10 mouse cellular contexts compared by ENCODE assay signal in genomic region chr1:85933226-85933625, GRCm38 (mm10). TPM values are rescaled to one million over a fixed set of nuclear protein-coding genes. Genes with fewer than 3 reads are reported as not detected.
DNase-seq lines count a peak whose midpoint lies in the region; ATAC-seq and TF ChIP-seq lines count a peak whose summit lies in the region.
"Had no signal": no experiment of that assay in that cellular context is flagged by ENCODE, and none has a peak within 500 bp of the region (broad histone marks: within the 10 kb centered on the region; RNA-seq: fewer than 3 reads in every experiment).

No protein-coding gene starts in this region.

- DNase-seq in heart, embryonic 10.5 days (ENCODE audit: low spot score) = peak; percentile 19
- no peak for DNase-seq in heart, postnatal 14 days
- DNase-seq in CH12.LX (ENCODE audit: extremely low read depth) = peak; percentile 39
- no peak for DNase-seq in urinary bladder, postnatal 25 days (ENCODE audit: low spot score)
- no peak for DNase-seq in layer of hippocampus, adult 11-12 months (ENCODE audit: low spot score)
- no peak for DNase-seq in cerebellum, postnatal 10 days
- DNase-seq: adrenal gland, postnatal 25 days; lung, postnatal 14 days had no signal

- 0 out of 2 replicates have a peak, but pooled peaks cover 8% of the 10 kb centered on the region for H3K27me3 ChIP-seq in heart, embryonic 10.5 days (ENCODE audit: insufficient read depth, poor library complexity, severe bottlenecking)
- H3K27me3 ChIP-seq in CH12.LX (replicated peaks) = no peaks in the 10 kb centered on the region
- H3K27me3 ChIP-seq in hindbrain, embryonic 16.5 days (replicated peaks; ENCODE audit: control insufficient read depth, insufficient read depth, low read length) = no peaks in the 10 kb centered on the region
- no peaks in the 10 kb centered on the region for H3K27me3 ChIP-seq in midbrain, embryonic 13.5 days

- TF ChIP-seq POLR2A in CH12.LX (IDR thresholded peaks at IDR 0.05; ENCODE audit: low read depth, low read length) = no peak

- WGBS in heart, embryonic 10.5 days = 41% methylated on average over 7 of the region's 7 CpGs
- 14% methylated on average over 7 of the region's 7 CpGs for WGBS in hindbrain, embryonic 16.5 days
- WGBS in midbrain, embryonic 13.5 days = 22% methylated on average over 7 of the region's 7 CpGs

- no peaks in the 10 kb centered on the region for H3K9me3 ChIP-seq in heart, embryonic 10.5 days
- no peaks in the 10 kb centered on the region for H3K9me3 ChIP-seq in CH12.LX (replicated peaks; ENCODE audit: low read length)
- no peaks in the 10 kb centered on the region for H3K9me3 ChIP-seq in hindbrain, embryonic 16.5 days (ENCODE audit: control insufficient read depth, low read length)
- no peaks in the 10 kb centered on the region for H3K9me3 ChIP-seq in midbrain, embryonic 13.5 days

- no peaks in the 10 kb centered on the region for H3K36me3 ChIP-seq in heart, embryonic 10.5 days
- peaks cover 11 to 42% of the 10 kb centered on the region in 2 experiments for H3K36me3 ChIP-seq in CH12.LX (replicated peaks in 1 of 2; ENCODE audit: control insufficient read depth in 1 of 2, insufficient read depth in 1 of 2, low read length in 1 of 2)
- H3K36me3 ChIP-seq in hindbrain, embryonic 16.5 days (ENCODE audit: control insufficient read depth, insufficient read depth, low read length) = no peaks in the 10 kb centered on the region
- H3K36me3 ChIP-seq in midbrain, embryonic 13.5 days = no peaks in the 10 kb centered on the region

- H3K4me1 ChIP-seq in heart, embryonic 10.5 days = peaks cover 28% of the 10 kb centered on the region
- H3K4me1 ChIP-seq in CH12.LX (ENCODE audit: control insufficient read depth in 1 of 2, insufficient read depth in 2 of 2) = peaks cover 15 to 75% of the 10 kb centered on the region in 2 experiments; a peak in 3 of 4 replicates
- H3K4me1 ChIP-seq in hindbrain, embryonic 16.5 days (ENCODE audit: control insufficient read depth, insufficient read depth, low read depth, low read length) = peaks cover 27% of the 10 kb centered on the region
- H3K4me1 ChIP-seq in midbrain, embryonic 13.5 days (replicated peaks) = peaks cover 44% of the 10 kb centered on the region

- in situ Hi-C loops in CH12.LX (cut with MboI; ENCODE audit: low pct_ligation_motif_present, low pct_unique_long_range_greater_than_20kb, low sequenced_read_pairs) = loop anchor here (5.0 kb wide), 2 partner anchors 74 to 81 kb away; no protein-coding TSS in a partner anchor

- ATAC-seq in hindbrain, embryonic 16.5 days = 0 out of 2 replicates have a peak, but pooled peaks have one; percentile 0
- no peak; the same call in 1 of the 2 replicates for ATAC-seq in midbrain, embryonic 13.5 days

- H3K9ac ChIP-seq in CH12.LX (ENCODE audit: insufficient read depth, low read depth) = 0 out of 2 replicates have a peak overlapping the region, but pooled peaks have one; percentile 18
- no peak overlapping the region for H3K9ac ChIP-seq in hindbrain, embryonic 16.5 days (ENCODE audit: low read depth, low read length)
- H3K9ac ChIP-seq in midbrain, embryonic 13.5 days (replicated peaks) = no peak overlapping the region

- intact Hi-C loops in heart, postnatal 14 days (cut with DNase I) = no loop called here

- H3K27ac ChIP-seq in heart, embryonic 10.5 days = 0 out of 2 replicates have a peak overlapping the region, but pooled peaks have one; percentile 24
- H3K27ac ChIP-seq in CH12.LX (ENCODE audit: insufficient read depth, low read depth) = no peak overlapping the region
- peak overlapping the region; percentile 63 for H3K27ac ChIP-seq in hindbrain, embryonic 16.5 days (ENCODE audit: low read depth, low read length)
- H3K27ac ChIP-seq in midbrain, embryonic 13.5 days = peak overlapping the region; percentile 49

- no peaks in the 10 kb centered on the region for H3K79me2 ChIP-seq in CH12.LX (replicated peaks; ENCODE audit: control insufficient read depth, extremely low read depth, insufficient read depth, poor library complexity, severe bottlenecking)

- peak overlapping the region; percentile 12; the same call in 1 of the 2 replicates for H3K4me3 ChIP-seq in heart, embryonic 10.5 days
- no peak overlapping the region for H3K4me3 ChIP-seq in CH12.LX (replicated peaks in 1 of 3; ENCODE audit: low read depth in 2 of 3, low read length in 2 of 3, poor library complexity in 1 of 3)
- no peak overlapping the region for H3K4me3 ChIP-seq in hindbrain, embryonic 16.5 days (ENCODE audit: low read length)
- H3K4me3 ChIP-seq in midbrain, embryonic 13.5 days (replicated peaks) = no peak overlapping the region

- no peak for TF ChIP-seq RAD21 in CH12.LX (IDR thresholded peaks at IDR 0.05; ENCODE audit: low read depth, low read length)

- no peak for TF ChIP-seq CTCF in CH12.LX (conservative IDR thresholded peaks at IDR 0.05 in 1 of 2, IDR thresholded peaks at IDR 0.05 in 1 of 2; ENCODE audit: low read depth in 2 of 2, low read length in 2 of 2)

- H3K4me2 ChIP-seq in CH12.LX (ENCODE audit: insufficient read depth, low read depth, poor library complexity, severe bottlenecking) = peak overlapping the region; percentile 41; the same call in 1 of the 2 replicates
- H3K4me2 ChIP-seq in hindbrain, embryonic 16.5 days (ENCODE audit: low read length) = peak overlapping the region; percentile 34
- peak overlapping the region; percentile 33; the same call in 1 of the 2 replicates for H3K4me2 ChIP-seq in midbrain, embryonic 13.5 days (replicated peaks)

- TF ChIP-seq EP300 in CH12.LX (IDR thresholded peaks at IDR 0.05; ENCODE audit: low read length) = peak; percentile 40; the same call in 1 of the 2 replicates

- dilution Hi-C loops in CH12.LX (cut with MboI; ENCODE audit: extremely low pct_ligation_motif_present, extremely low pct_unique_long_range_greater_than_20kb, low sequenced_read_pairs) = no loop called here

TF ChIP-seq in CH12.LX, 34 proteins besides CTCF, POLR2A, EP300 and RAD21 (continues in another document):
- TF ChIP-seq MEF2A (IDR thresholded peaks at IDR 0.05; ENCODE audit: borderline replicate concordance, low read depth, low read length) (no peak), JUND (conservative IDR thresholded peaks at IDR 0.05; ENCODE audit: low read depth, low read length) (no peak; the same call in 1 of the 2 replicates), MXI1 (IDR thresholded peaks at IDR 0.05; ENCODE audit: low read depth, low read length) (no peak), MAFK (IDR thresholded peaks at IDR 0.05; ENCODE audit: insufficient replicate concordance, low read length) (0 out of 2 replicates have a peak, but pooled peaks have one; percentile 6), NRF1 (IDR thresholded peaks at IDR 0.05; ENCODE audit: low read depth, low read length) (no peak), MYC (IDR thresholded peaks at IDR 0.05; ENCODE audit: low read depth, low read length) (no peak), MAZ (IDR thresholded peaks at IDR 0.05; ENCODE audit: low read depth, low read length) (no peak), ZNF384 (IDR thresholded peaks at IDR 0.05; ENCODE audit: low read depth, low read length) (no peak), IRF4 (IDR thresholded peaks at IDR 0.05; ENCODE audit: low read depth, low read length) (peak; percentile 37; the same call in 1 of the 2 replicates), SMC3 (IDR thresholded peaks at IDR 0.05; ENCODE audit: low read depth, low read length) (no peak), TBP (conservative IDR thresholded peaks at IDR 0.05; ENCODE audit: low read depth, low read length) (no peak), USF2 (conservative IDR thresholded peaks at IDR 0.05; ENCODE audit: low read depth, low read length) (no peak), ELF1 (IDR thresholded peaks at IDR 0.05; ENCODE audit: low read depth, low read length) (no peak), NELFE (IDR thresholded peaks at IDR 0.05; ENCODE audit: low read depth, low read length) (no peak), SIN3A (IDR thresholded peaks at IDR 0.05; ENCODE audit: low read length) (no peak), MAX (IDR thresholded peaks at IDR 0.05; ENCODE audit: low read length) (no peak), UBTF (IDR thresholded peaks at IDR 0.05; ENCODE audit: low read depth, low read length) (no peak), CHD1 (IDR thresholded peaks at IDR 0.05; ENCODE audit: low read depth, low read length) (no peak), ZC3H11A (IDR thresholded peaks at IDR 0.05; ENCODE audit: low read depth, low read length) (no peak), CHD2 (IDR thresholded peaks at IDR 0.05; ENCODE audit: low read length) (no peak), RCOR1 (conservative IDR thresholded peaks at IDR 0.05; ENCODE audit: low read depth, low read length) (no peak), ZKSCAN1 (IDR thresholded peaks at IDR 0.05; ENCODE audit: borderline replicate concordance, low read depth, low read length) (no peak), PAX5 (IDR thresholded peaks at IDR 0.05; ENCODE audit: low read length) (no peak)

RNA-seq across cellular contexts. Expression of gene 4933407L21Rik, which starts 4.9 kb away (rescaled TPM):
- polyA plus RNA-seq in heart, embryonic 10.5 days (2016; fragmentation: Nextera tagmentation; extraction: Ambion mirVana) = not detected in 2 replicates
- total RNA-seq in heart, postnatal 14 days (2021) = not detected
- total RNA-seq in CH12.LX (2012; rRNA removed) (0.08 and 0.17 TPM in 2 replicates), CH12.LX (2014; rRNA removed) (0.19 and 0.36 TPM in 2 replicates)
- 0.31 and 0.71 TPM in 2 replicates for polyA plus RNA-seq in CH12.LX (2012; ENCODE audit: insufficient read length, low read depth)
- 7.5 and 9.5 TPM in 2 replicates for polyA plus RNA-seq in hindbrain, embryonic 16.5 days (2015; fragmentation: Nextera tagmentation; extraction: Ambion mirVana)
- polyA plus RNA-seq in midbrain, embryonic 13.5 days (2015; fragmentation: Nextera tagmentation; extraction: Ambion mirVana) = 6.4 and 6.5 TPM in 2 replicates

RNA-seq across cellular contexts. Expression of gene Gpr55, which starts 27.6 kb away (rescaled TPM):
- polyA plus RNA-seq in heart, embryonic 10.5 days (2016; fragmentation: Nextera tagmentation; extraction: Ambion mirVana) = 0.04 TPM in 1 of 2 replicates, not detected in the other
- total RNA-seq in heart, postnatal 14 days (2021) = not detected
- total RNA-seq in CH12.LX (2012; rRNA removed) (24.3 and 25.6 TPM in 2 replicates), CH12.LX (2014; rRNA removed) (16.2 and 16.4 TPM in 2 replicates)
- polyA plus RNA-seq in CH12.LX (2012; ENCODE audit: insufficient read length, low read depth) = 17.3 and 20.3 TPM in 2 replicates
- 0.21 TPM in 2 replicates for polyA plus RNA-seq in hindbrain, embryonic 16.5 days (2015; fragmentation: Nextera tagmentation; extraction: Ambion mirVana)
- 0.05 and 0.07 TPM in 2 replicates for polyA plus RNA-seq in midbrain, embryonic 13.5 days (2015; fragmentation: Nextera tagmentation; extraction: Ambion mirVana)

RNA-seq across cellular contexts. Expression of gene Itm2c, which starts 39.1 kb away (rescaled TPM):
- polyA plus RNA-seq in heart, embryonic 10.5 days (2016; fragmentation: Nextera tagmentation; extraction: Ambion mirVana) = 193 and 231 TPM in 2 replicates
- total RNA-seq in heart, postnatal 14 days (2021) = 10 to 100 TPM; 87.2 to 93.8 TPM
- total RNA-seq in CH12.LX (2012; rRNA removed) (83.3 and 107 TPM in 2 replicates), CH12.LX (2014; rRNA removed) (87.9 and 96.2 TPM in 2 replicates)
- polyA plus RNA-seq in CH12.LX (2012; ENCODE audit: insufficient read length, low read depth) = 72.1 and 76.6 TPM in 2 replicates
- 223 and 225 TPM in 2 replicates for polyA plus RNA-seq in hindbrain, embryonic 16.5 days (2015; fragmentation: Nextera tagmentation; extraction: Ambion mirVana)
- polyA plus RNA-seq in midbrain, embryonic 13.5 days (2015; fragmentation: Nextera tagmentation; extraction: Ambion mirVana) = 179 and 201 TPM in 2 replicates

Comparison
In these comparisons a context has a peak if more than half of its experiments do, and no peak if none do; other contexts are left out.
1. DNase-seq: peak in heart, embryonic 10.5 days (single experiment) and CH12.LX (single experiment); none in heart, postnatal 14 days (0 of 2), urinary bladder, postnatal 25 days (single experiment), layer of hippocampus, adult 11-12 months (single experiment) and cerebellum, postnatal 10 days (0 of 2).
2. RNA of gene Gpr55, which starts 27.6 kb away (polyA plus RNA-seq): 17.3 to 20.3 TPM in CH12.LX; 0.21 TPM in hindbrain, embryonic 16.5 days, 0.05 to 0.07 TPM in midbrain, embryonic 13.5 days and 0.04 TPM in heart, embryonic 10.5 days; every median in the first group is over 10 times any median in the second.
3. Peak in every context shown above with its lines, with median percentiles within 50 percentile points of each other: H3K4me2 ChIP-seq.